Mouse (Mus musculus) stomach, embryonic 14.5 days (tissue): ENCODE measurements around the gene Lrmda. TPM values are rescaled to one million over a fixed set of nuclear protein-coding genes. Genes with fewer than 3 reads are reported as not detected.

ENCODE experiments used
- ATAC-seq: fragments of 200-750 bp; cut with Nextera tagmentation; 2 replicates; pipeline ENCODE4 v1.8.0; 2017; ENCODE audit warnings: low read depth, moderate TSS enrichment; ENCODE audit not compliant: insufficient number of reproducible peaks, insufficient read depth, low FRiP score
- H3K27ac ChIP-seq: fragments of 300-500 bp; sonication (generic); 2 replicates; pipeline ENCODE4 v1.5.1; 2014; ENCODE audit warnings: mild to moderate bottlenecking, low read length, moderate library complexity, mixed read lengths
- H3K27me3 ChIP-seq: fragments of 300-500 bp; sonication (generic); 2 replicates; pipeline ENCODE4 v1.6.1; 2014; ENCODE audit warnings: low read length, control low read depth, mixed read lengths; ENCODE audit not compliant: control insufficient read depth, insufficient read depth
- H3K36me3 ChIP-seq: fragments of 300-500 bp; sonication (generic); 2 replicates; pipeline ENCODE4 v1.6.1; 2014; ENCODE audit warnings: mild to moderate bottlenecking, control low read depth, low read length, moderate library complexity, mixed read lengths; ENCODE audit not compliant: control insufficient read depth, insufficient read depth
- H3K4me1 ChIP-seq: fragments of 300-500 bp; sonication (generic); 2 replicates; pipeline ENCODE4 v1.6.1; 2014; ENCODE audit warnings: low read length, control low read depth, mixed read lengths; ENCODE audit not compliant: control insufficient read depth, insufficient read depth
- H3K4me2 ChIP-seq: fragments of 300-500 bp; sonication (generic); replicated peaks from 2 replicates; pipeline ENCODE4 v1.6.1; 2014; ENCODE audit warnings: low read depth, low read length, control low read depth
- H3K4me3 ChIP-seq: fragments of 300-500 bp; sonication (generic); 2 replicates; pipeline ENCODE4 v1.5.1; 2014; ENCODE audit warnings: low read depth, low read length, control low read depth
- H3K9ac ChIP-seq: fragments of 300-500 bp; sonication (generic); replicated peaks from 2 replicates; pipeline ENCODE4 v1.6.1; 2014; ENCODE audit warnings: low read depth, mild to moderate bottlenecking, control low read depth, low read length, moderate library complexity, mixed read lengths
- H3K9me3 ChIP-seq: fragments of 300-500 bp; sonication (generic); 2 replicates; pipeline ENCODE4 v1.6.1; 2016; ENCODE audit warnings: low read depth, low read length, control low read depth; ENCODE audit not compliant: control insufficient read depth
- WGBS: fragments of 180-500 bp; shearing (Covaris S2); extraction: QIAGEN DNeasy Blood & Tissue Kit; methylation state at CpG from one replicate; pipeline ENCODE4 v1.1.7; 2014; 5-methylcytosine and 5-hydroxymethylcytosine counted together
- polyA plus RNA-seq: library from polyadenylated mRNA; unstranded; fragments of >200 nt; fragmentation: Nextera tagmentation; extraction: Ambion mirVana; gene quantifications from 2 replicates; pipeline ENCODE4 v1.2.1, GENCODE M21; 2014

Gene Lrmda
- polyA plus RNA-seq, 1 experiment from 2014 or later = 0.46 TPM

- H3K4me1 ChIP-seq = peaks cover 23% of the 10 kb centered on the region
- 38% methylated on average over 1 of the region's 1 CpGs for WGBS
- no peaks in the 10 kb centered on the region for H3K36me3 ChIP-seq
- no peak overlapping the region for H3K4me3 ChIP-seq
- H3K4me2 ChIP-seq = no peak overlapping the region
- H3K27me3 ChIP-seq = no peaks in the 10 kb centered on the region
- no peak overlapping the region for H3K27ac ChIP-seq
- H3K9ac ChIP-seq = no peak overlapping the region
- H3K9me3 ChIP-seq = no peaks in the 10 kb centered on the region
- ATAC-seq = no peak
These were observed 39.2 kb downstream of the Lrmda start for GRCm38 (mm10) chr14:22058729-22059128.

- no peak overlapping the region for H3K4me3 ChIP-seq
- no peaks in the 10 kb centered on the region for H3K36me3 ChIP-seq
- H3K27ac ChIP-seq = no peak overlapping the region
- no peak for ATAC-seq
- WGBS = 80% methylated on average over 6 of the region's 6 CpGs
- no peaks in the 10 kb centered on the region for H3K9me3 ChIP-seq
- H3K4me1 ChIP-seq = peaks cover 23% of the 10 kb centered on the region
- H3K4me2 ChIP-seq = no peak overlapping the region
- H3K9ac ChIP-seq = no peak overlapping the region
- H3K27me3 ChIP-seq = no peaks in the 10 kb centered on the region
These were observed 39.9 kb downstream of the Lrmda start for GRCm38 (mm10) chr14:22059348-22059861.

DNA sequence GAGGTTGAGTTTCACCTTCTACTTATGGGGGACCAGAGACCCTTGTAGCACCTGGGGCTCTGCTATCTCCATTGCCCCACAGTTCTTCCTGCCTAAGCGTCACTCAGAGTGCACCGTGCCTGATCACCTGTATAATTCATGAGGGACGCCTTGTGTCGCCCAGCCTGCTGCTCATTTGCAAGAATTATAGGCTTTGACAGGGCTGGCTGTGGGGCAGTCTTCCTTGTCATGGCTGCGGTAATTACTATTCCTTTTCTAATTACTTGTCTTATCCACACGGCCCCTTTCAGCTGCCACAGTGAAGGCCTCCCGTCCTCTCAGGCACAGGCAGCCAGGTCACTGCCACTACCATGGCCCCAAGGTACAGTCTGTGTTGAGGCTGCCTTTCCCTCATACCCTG lies 41.3 kb downstream of the Lrmda start:
- no peak overlapping the region for H3K27ac ChIP-seq
- 83% methylated on average over 7 of the region's 7 CpGs for WGBS
- no peak overlapping the region for H3K9ac ChIP-seq
- H3K9me3 ChIP-seq = no peaks in the 10 kb centered on the region
- H3K4me2 ChIP-seq = no peak overlapping the region
- H3K4me1 ChIP-seq = peaks cover 13% of the 10 kb centered on the region
- H3K4me3 ChIP-seq = no peak overlapping the region
- no peaks in the 10 kb centered on the region for H3K36me3 ChIP-seq
- H3K27me3 ChIP-seq = no peaks in the 10 kb centered on the region
- no peak for ATAC-seq

GRCm38 (mm10) chr14:22062117-22062855 lies 42.8 kb downstream of the Lrmda start:
- Histone ChIP-seq H3K27me3 (no peaks in the 10 kb centered on the region), H3K4me3 (no peak overlapping the region), H3K27ac (no peak overlapping the region), H3K9ac (no peak overlapping the region), H3K4me2 (no peak overlapping the region), H3K4me1 (no peaks in the 10 kb centered on the region), H3K9me3 (no peaks in the 10 kb centered on the region), H3K36me3 (no peaks in the 10 kb centered on the region)
- no peak for ATAC-seq
- WGBS = 84% methylated on average over 9 of the region's 9 CpGs

GRCm38 (mm10) chr14:22069169-22069568 lies 49.7 kb downstream of the Lrmda start:
- Histone ChIP-seq H3K9me3 (no peaks in the 10 kb centered on the region), H3K4me1 (no peaks in the 10 kb centered on the region), H3K27ac (no peak overlapping the region; the same call in 1 of the 2 replicates), H3K4me2 (no peak overlapping the region), H3K27me3 (no peaks in the 10 kb centered on the region), H3K9ac (no peak overlapping the region), H3K4me3 (no peak overlapping the region), H3K36me3 (no peaks in the 10 kb centered on the region)
- WGBS = 30% methylated on average over 2 of the region's 2 CpGs
- no peak for ATAC-seq

- Histone ChIP-seq H3K9ac (no peak overlapping the region), H3K4me1 (no peaks in the 10 kb centered on the region), H3K27ac (no peak overlapping the region), H3K4me2 (no peak overlapping the region), H3K27me3 (no peaks in the 10 kb centered on the region), H3K4me3 (no peak overlapping the region), H3K9me3 (no peaks in the 10 kb centered on the region), H3K36me3 (no peaks in the 10 kb centered on the region)
- ATAC-seq = no peak
- WGBS = 83% methylated on average over 5 of the region's 5 CpGs
These were observed 53.9 kb downstream of the Lrmda start for GRCm38 (mm10) chr14:22073385-22073784.

DNA sequence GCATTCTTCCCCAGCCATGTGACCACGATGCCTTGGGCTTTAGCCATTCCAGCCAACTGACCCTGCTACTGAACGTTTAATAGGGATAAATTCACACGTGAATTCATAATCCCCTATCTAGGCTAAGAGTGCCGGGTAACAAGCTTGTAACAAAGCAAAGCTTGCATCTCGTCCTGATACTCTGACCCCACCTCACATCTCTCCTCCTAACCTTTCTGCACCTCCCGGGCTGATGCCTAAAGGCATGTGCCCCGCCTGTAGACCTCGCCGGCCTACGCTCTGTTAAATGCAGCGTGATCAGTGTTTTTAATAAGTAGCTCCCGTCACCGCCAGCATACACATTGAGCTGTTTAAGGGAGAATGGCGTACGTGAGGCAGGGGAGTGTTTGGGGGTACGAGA lies 54.7 kb downstream of the Lrmda start:
- no peak overlapping the region for H3K4me2 ChIP-seq
- no peaks in the 10 kb centered on the region for H3K4me1 ChIP-seq
- no peaks in the 10 kb centered on the region for H3K36me3 ChIP-seq
- H3K27me3 ChIP-seq = no peaks in the 10 kb centered on the region
- 56% methylated on average over 16 of the region's 16 CpGs for WGBS
- H3K9me3 ChIP-seq = no peaks in the 10 kb centered on the region
- no peak overlapping the region for H3K4me3 ChIP-seq
- no peak overlapping the region for H3K9ac ChIP-seq
- H3K27ac ChIP-seq = no peak overlapping the region
- no peak for ATAC-seq

DNA sequence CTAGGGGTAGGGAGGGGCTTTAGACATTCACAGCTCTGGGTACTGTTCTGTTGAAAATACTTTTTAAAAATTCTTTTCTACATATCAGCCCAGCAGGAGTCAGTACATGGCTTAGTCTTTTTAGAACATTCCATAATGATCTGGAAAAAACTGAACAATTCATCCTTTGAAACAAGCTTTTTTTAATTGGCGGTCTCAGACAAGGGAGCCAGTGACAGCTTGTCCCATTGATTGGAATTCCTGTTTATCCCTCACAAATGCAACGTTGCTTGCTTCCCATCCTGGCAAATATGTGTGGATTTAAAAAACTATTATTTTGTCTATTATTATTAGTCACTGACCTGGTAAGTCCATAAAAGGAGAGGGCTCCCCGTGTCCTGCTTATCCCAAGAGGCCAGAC lies 64.4 kb downstream of the Lrmda start:
- WGBS = 66% methylated on average over 3 of the region's 3 CpGs

GRCm38 (mm10) chr14:22085411-22085810 lies 65.9 kb downstream of the Lrmda start:
- Histone ChIP-seq H3K9me3 (peaks cover 6% of the 10 kb centered on the region; the same call in 1 of the 2 replicates), H3K27ac (no peak overlapping the region), H3K4me1 (peaks cover 15% of the 10 kb centered on the region), H3K4me2 (no peak overlapping the region), H3K9ac (no peak overlapping the region), H3K27me3 (no peaks in the 10 kb centered on the region), H3K4me3 (no peak overlapping the region), H3K36me3 (no peaks in the 10 kb centered on the region)
- 94% methylated on average over 3 of the region's 3 CpGs for WGBS
- no peak for ATAC-seq

More for the DNA sequence above, 64.4 kb downstream of the Lrmda start:
- Histone ChIP-seq H3K4me3 (no peak overlapping the region), H3K27me3 (no peaks in the 10 kb centered on the region), H3K4me2 (no peak overlapping the region), H3K27ac (no peak overlapping the region), H3K4me1 (no peaks in the 10 kb centered on the region; the same call in 1 of the 2 replicates), H3K9ac (no peak overlapping the region), H3K9me3 (peaks cover 6% of the 10 kb centered on the region; the same call in 1 of the 2 replicates), H3K36me3 (no peaks in the 10 kb centered on the region)
- no peak for ATAC-seq
